Mouse (Mus musculus) retina, adult 2 months (tissue): ENCODE data around the gene Neurod2.

Source experiments
- DNase-seq: peaks from one replicate; pipeline ENCODE4 v3.0.0-alpha.2; 2012; ENCODE audit warnings: low read depth, low spot score

Neurod2 gene

GRCm38 (mm10) chr11:98329081-98329959 lies at the start of gene Neurod2:
TSS of gene Neurod2 (minus strand) at chr11:98329648.
- DNase-seq = no peak

GRCm38 (mm10) chr11:98377787-98378186 lies 48.3 kb upstream of the Neurod2 start:
- no peak for DNase-seq

GRCm38 (mm10) chr11:98376756-98377155 lies 47.3 kb upstream of the Neurod2 start:
- no peak for DNase-seq

GRCm38 (mm10) chr11:98374266-98374665 lies 44.8 kb upstream of the Neurod2 start:
- DNase-seq = no peak

- no peak for DNase-seq
Measured at GRCm38 (mm10) chr11:98373244-98373643, 43.8 kb upstream of the Neurod2 start.

- DNase-seq = peak; percentile 47
Measured at GRCm38 (mm10) chr11:98372406-98372805, 43.0 kb upstream of the Neurod2 start.

GRCm38 (mm10) chr11:98371556-98372240 lies 42.2 kb upstream of the Neurod2 start:
- DNase-seq = no peak

- DNase-seq = no peak
Measured at GRCm38 (mm10) chr11:98370588-98370987, 41.1 kb upstream of the Neurod2 start.

GRCm38 (mm10) chr11:98369337-98369736 lies 39.9 kb upstream of the Neurod2 start:
- DNase-seq = no peak

- no peak for DNase-seq
Measured at GRCm38 (mm10) chr11:98367863-98368186, 38.4 kb upstream of the Neurod2 start.

GRCm38 (mm10) chr11:98367171-98367862 lies 37.9 kb upstream of the Neurod2 start:
- no peak for DNase-seq

- DNase-seq = no peak
Measured at GRCm38 (mm10) chr11:98366290-98366689, 36.8 kb upstream of the Neurod2 start.

- DNase-seq = no peak
Measured at GRCm38 (mm10) chr11:98364410-98364809, 35.0 kb upstream of the Neurod2 start.

GRCm38 (mm10) chr11:98363817-98364216 lies 34.4 kb upstream of the Neurod2 start:
- DNase-seq = no peak

- DNase-seq = no peak
Measured at GRCm38 (mm10) chr11:98360866-98361521, 31.5 kb upstream of the Neurod2 start.

GRCm38 (mm10) chr11:98358161-98359083 lies 29.0 kb upstream of the Neurod2 start, which contains the start of gene Stard3:
TSS of gene Stard3 (plus strand) at chr11:98358368.
- DNase-seq = peak; percentile 80

GRCm38 (mm10) chr11:98357396-98358160 lies 28.1 kb upstream of the Neurod2 start:
- no peak for DNase-seq

- no peak for DNase-seq
Measured at GRCm38 (mm10) chr11:98356625-98357394, 27.4 kb upstream of the Neurod2 start.

- peak; percentile 47 for DNase-seq
Measured at GRCm38 (mm10) chr11:98355732-98356299, 26.4 kb upstream of the Neurod2 start.
